Mouse (Mus musculus): ENCODE measurements at regions not wholly inside any gene's neighbourhood (a gene's known extent, or its start where the extent isn't known, plus 50 kb on each side); places are given as distances from the start of the nearest gene placed in this dataset.
A peak's percentile ranks its signal among the peaks of the same experiment; 100 is the strongest.

DNA sequence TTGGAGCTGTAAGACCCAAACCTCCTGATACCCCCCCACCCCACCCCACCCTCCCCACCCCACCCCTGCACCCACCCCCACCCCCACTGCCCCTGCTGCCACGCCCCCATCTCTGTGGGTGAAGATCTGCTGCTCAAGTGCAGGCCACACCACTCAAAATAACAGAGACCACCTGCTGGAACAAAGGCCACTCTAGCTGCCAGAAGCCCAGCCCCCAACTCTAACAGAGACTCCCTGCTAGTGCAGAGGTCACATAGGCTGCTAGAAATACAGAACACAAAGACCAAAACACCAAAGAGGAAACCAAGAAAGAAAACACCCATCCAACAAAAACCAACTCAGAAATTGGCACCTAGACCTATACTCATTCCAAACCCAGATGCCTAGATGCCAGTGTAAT is 58.9 kb downstream of the Olfr267 start:
- no peak for DNase-seq

DNA sequence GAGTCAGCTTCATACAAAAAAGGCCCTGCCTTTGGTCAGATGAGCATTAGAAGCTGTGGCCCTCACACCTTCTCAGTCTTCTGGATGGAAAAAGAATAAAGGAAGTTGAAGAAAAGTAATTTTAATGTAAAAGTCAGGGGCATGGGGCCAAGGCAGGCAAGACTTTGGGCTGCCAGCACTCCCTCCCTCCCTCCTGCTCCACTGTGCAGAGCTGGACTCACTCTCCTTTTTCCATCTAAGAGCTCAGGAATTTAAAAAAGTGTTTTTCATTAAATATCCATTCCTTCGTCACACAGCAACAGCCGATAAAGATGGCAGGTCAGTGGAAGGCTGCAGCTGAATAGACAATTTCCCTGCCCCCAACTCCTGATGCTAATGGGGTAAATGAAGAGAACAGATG is 61.1 kb downstream of the Olfr267 start:
- no peak for DNase-seq

DNA sequence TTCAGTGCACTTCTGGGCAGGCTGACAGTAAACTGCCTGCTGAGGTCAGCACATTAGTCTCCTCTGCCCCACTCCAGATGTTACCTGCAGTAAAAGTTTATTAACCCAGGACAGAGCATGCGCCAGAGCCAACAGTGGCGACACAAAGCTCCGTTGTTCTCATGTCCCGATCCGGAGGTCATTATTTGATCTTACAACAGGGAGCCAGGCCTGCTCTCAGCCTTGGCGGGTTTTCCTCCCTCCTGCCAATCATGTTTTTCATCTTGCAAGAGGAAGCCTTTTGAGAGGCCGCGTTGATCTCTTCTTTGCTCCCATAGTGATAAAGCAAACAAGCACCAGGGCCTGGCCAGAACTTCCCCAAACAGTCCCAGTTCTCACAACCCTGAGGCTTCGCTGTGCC is 64.7 kb downstream of the Olfr267 start:
- DNase-seq, result peak; percentile 21

DNA sequence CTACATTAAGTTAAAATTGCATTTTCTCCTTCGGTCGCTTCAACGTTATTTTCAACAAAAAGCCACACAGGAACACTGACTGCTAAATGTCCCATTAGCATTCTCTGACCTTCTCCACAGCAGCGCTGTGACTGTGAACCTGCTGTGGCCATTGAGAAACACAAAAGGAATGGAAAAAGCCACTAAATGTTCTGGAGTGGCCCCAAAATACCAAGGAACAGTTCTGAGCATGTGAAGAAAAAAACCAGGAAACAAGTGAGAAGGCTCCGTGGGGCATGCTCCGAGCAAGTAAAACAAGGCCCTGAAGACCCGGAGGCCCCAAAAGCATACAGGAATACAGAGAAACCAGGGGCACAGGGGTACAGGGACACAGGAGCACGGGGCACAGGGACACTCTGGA is 66.8 kb downstream of the Olfr267 start:
- DNase-seq, result peak; percentile 4

DNA sequence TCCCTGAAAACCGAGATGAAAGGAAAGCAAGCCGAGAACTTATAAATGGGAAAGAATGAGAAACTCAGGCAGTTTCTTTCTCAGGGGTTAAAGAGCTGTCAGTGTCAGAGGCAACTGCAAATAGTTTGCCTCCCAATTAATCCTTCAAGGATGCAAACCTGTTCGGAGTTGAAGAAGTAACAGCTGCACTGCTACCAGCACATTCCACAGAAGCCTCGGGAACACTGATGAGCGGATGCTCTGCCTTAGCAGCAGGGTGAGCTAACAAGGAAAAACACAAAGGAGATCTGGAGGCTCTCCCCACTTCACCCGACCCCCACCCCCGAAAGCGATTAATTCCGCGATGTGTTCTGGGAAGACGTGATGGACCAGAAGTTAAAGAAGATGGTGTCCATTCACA is 71.1 kb downstream of the Olfr267 start:
- no peak for DNase-seq

DNA sequence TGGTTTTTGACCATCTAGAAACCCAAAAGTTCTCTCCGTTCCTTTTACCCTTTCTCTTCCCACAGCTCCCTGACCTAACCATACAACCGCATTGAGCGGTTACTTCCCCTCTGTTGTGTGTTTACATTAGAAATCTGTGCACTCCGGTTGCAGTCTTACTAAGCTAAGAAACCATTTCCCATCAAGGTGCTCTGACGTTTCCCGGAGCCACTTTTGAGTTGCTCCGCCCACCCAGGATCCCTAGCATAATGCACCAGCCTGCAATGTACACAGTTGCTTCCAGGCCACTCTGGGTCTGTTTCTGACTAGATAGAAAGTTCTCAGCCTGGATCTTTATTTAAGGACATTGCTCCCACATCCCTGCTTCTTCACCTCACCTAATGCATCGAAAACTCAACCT is 71.7 kb downstream of the Olfr267 start:
- no peak for DNase-seq

DNA sequence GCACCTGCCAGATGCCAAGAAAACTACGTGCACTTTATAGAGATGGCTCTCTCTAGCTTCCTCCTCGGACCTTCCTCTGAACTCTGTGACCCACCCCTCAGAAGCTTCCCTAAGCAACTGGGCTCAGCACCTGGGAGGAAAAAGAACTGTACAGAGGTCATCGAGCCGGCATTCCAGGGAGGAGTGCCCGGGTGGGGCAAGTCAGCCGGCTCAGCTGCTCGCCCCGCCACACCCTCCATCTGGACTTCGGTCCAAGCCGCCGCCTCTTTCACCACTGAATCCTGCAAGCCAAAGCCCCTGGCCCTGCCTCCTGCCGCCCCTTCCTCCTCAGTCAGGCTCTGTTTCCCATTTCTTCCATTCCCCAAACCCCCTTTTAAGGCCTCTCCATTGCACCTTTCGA is 73.3 kb downstream of the Olfr267 start:
- DNase-seq, result no peak

DNA sequence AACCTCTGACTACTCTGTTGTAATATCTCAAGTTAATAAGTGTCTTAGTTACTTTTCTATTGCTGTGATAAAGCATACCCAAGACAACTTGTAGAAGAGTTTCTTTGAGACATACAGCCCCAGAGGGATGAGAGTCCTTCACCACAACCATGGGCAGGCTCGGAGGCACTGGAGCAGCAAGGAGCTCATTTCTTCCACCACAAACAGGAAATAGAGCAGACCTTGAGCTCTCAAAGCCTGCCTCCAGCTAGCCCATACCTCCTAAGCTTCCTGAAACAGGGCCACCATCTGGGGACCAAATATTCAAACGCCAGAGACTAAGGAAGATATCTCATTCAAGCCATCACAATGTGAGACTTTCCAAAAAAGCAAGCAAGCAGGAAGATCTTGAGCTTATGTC is 74.6 kb downstream of the Olfr267 start:
- DNase-seq, result no peak

DNA sequence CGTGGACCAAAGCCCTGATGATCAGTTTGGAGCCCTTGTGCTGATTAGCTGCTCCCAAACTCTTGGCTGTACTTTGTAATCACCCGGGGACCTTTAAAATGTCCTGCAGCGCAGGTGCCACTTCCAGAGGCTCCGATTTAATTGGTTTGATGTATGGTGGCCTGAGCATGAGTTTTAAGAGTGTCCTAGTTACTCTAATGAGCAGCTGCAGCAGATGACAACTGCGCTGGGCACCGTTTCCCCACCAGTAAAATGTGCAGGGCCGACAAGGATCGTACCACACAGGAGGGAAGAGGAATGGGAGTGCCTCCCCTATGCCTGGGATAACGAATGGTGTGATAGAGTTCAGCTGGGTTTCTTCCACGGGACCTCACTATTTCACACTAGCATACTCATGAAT is 75.3 kb downstream of the Olfr267 start:
- DNase-seq, result no peak

DNA sequence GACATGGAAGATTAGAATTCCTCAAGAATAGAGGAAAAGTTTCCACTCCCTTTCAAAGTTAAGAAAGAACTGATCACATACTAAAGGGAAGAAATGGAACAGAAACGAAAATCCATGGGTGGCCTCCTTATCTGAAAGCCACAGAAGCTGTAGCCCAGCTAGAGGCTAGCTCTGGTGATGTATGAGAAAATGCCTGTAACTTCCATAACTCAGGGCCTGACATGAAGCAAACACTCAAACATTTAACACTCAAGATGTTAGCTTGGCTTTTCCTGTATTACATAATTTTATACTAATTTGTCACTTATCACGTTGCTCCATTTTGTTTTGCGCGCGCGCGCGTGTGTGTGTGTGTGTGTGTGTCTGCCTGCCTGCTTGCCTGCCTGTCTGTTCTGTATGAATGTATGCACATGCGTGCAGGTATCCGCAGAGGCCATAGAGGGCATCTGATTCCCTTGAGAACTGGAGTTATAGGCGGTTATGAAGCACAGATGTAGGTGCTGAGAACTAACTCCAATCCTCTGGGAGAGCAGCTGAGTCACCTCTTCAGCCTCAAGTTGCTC is 88.2 kb downstream of the Olfr267 start:
- DNase-seq, result no peak

DNA sequence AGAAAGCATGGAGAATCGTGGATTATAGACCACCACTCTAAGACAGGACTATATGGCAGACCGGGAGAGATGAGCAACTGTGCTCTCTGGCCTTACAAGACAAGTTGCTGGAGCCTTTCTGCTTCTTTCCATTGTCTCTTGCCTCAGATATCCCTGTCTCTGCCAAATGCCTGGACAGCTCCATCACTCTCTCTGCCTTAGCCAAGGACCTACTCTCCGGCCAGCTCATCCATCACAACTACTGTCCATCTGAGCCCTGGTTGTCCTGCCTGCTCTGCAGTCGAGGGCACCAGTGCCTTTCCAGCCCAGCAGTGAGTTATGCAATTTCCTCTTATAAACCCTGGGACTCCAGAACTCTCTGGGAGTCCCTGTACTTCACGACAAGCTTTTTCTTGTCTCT is 88.7 kb downstream of the Olfr267 start:
- no peak for DNase-seq

DNA sequence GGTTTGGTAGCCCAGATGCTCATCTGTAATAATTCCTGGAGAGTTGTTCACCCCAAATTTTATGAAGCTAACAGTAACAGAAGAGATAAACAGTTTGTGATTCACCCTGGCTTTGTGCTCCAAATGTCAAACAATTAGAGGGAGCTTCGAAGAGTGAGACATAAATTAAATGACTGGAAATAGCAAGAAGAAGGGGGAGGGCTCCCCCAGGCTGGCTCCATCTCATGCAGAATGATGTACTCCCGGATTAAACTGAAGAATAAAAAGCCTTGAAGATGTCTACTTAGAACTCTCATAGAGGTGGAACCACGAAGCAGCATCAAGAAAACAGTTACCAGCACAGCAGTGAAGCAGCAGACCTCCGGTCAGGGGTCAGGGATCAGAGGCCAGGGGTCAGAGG is 90.8 kb downstream of the Olfr267 start:
- no peak for DNase-seq

DNA sequence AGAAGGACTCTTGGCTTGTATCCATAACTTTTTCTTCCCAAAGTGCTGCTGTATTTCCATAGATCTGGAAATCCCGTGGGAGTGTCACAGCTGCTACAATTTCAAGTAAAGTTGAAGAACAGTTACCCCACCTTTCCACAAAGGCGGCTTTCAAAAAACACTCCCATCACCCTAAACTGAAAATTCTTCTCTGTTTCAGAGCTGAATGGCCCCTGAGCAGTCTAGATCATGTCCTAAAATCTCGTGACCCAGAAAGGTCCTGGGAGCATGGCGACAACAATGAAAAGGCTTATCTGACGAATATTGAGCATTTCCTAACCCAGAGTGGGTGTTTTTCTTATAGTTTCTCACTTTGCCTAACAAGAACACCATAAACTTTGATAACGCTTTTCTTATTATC is 92.2 kb downstream of the Olfr267 start:
- no peak for DNase-seq

DNA sequence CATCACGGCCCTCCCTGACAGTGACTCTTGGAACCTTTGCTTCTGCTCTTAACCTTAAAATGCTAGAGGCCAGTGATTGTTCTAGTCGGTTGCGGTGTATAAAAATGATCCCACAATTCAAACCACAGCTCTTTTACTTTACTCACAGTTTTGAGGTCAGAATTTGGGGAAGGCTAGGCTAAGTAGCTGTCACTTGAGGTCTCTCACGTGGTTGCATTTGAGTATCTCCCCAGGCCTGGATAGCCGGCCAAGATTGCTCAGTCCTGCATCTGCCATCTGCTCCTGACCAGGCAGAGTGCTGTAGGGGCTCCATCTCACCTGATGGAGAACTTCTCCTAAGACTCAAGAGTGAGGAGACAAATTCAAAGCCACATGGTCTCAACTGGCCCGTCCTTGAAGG is 94.5 kb downstream of the Olfr267 start:
- no peak for DNase-seq

DNA sequence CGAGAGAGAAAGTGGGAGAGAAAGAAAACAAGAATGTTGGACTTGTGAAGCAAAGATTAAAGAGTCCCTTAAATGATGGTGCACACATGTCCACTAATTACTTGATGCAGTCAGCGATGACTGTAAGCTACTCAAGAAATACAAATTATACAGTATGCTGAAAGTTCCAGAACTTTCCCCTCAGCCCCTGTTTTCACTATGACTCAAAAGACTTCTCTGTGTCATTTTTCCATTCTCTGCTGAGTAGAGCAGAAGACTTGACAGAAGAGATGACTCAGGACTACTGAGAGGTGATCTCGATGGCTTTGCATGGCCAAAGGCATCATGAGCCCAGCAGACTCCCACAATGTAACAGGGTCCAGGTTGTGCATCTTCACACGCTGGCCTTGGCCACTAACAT is 105.6 kb downstream of the Olfr267 start:
- DNase-seq, result no peak

DNA sequence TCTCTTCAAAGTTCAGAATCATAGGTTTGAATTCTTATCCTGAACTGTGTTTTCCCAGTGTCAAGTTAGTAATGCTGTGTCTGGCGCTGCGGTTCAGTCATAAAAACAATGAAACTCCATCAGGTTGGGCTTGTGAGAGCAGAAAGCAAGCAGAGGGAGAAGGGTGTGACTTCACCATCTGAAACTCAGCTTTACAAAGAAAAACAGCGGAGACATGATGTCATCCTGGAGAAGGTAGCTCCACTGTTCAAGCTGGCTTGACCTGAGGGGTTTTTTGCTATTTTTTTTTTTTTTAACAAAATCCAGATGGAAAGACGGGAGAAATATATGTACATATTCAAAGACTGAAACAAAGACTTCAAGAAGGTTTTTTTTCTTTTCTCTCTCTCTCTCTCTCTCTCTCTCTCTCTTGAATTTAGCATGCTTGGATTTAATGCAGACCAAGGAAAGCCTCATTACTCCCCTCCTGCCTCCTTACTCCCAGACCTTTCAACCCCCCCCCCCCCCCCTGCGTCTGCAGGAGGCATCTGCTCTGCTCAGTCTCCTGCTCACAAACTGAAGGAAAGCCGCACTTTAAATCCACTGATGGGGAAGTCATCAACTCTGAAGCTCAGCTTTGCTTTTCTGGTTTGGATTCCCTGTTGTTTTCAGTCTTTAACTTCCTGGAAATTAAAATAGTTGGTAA is 109.7 kb downstream of the Olfr267 start:
- DNase-seq, result no peak

DNA sequence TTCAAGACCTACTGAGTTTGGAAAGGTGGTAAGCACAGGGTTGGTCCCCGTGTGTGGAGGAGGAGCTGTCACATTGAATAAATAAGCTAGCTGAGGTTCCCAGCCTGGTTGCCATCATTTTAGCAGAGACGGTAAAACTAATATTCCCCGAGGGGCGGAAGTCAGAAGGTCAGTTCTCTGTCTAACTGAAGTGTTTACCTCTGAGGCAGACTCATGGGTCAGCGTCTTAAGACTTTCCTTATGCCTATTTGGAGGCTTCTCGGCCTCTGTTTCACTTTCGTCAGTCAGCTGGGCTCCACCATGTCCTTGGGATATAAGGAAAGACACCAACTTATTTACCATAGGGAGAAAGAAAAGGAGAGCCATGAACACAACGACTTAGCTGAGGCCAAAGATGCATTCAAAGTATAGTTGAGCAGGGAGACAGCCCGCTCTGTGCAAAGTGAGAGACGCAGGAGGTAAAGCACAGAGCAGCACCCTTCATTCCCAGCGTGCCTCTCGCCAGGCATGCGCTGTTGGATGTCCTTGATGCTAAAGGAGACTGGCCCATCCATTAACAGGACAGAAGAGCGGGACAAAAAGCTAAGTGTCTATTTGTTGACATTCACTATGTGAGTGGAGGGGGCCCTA is 116.0 kb downstream of the Olfr267 start:
- DNase-seq, result no peak

DNA sequence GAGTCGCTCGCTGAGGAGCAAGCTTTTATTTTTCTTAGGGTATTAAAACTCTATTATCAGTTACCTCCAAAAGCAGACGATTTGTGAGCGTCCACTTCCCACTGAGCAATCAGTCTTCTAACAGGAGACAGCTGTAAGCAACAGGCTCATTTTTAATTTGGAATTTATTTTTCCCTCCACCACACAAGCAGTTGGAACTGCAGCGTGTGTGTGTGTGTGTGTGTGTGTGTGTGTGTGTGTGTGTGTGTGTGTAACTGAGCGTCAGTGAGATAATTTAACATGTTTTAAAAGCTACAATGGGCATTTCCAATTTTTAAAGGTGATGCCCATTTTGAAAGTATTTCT is 116.6 kb downstream of the Olfr267 start:
- no peak for DNase-seq

DNA sequence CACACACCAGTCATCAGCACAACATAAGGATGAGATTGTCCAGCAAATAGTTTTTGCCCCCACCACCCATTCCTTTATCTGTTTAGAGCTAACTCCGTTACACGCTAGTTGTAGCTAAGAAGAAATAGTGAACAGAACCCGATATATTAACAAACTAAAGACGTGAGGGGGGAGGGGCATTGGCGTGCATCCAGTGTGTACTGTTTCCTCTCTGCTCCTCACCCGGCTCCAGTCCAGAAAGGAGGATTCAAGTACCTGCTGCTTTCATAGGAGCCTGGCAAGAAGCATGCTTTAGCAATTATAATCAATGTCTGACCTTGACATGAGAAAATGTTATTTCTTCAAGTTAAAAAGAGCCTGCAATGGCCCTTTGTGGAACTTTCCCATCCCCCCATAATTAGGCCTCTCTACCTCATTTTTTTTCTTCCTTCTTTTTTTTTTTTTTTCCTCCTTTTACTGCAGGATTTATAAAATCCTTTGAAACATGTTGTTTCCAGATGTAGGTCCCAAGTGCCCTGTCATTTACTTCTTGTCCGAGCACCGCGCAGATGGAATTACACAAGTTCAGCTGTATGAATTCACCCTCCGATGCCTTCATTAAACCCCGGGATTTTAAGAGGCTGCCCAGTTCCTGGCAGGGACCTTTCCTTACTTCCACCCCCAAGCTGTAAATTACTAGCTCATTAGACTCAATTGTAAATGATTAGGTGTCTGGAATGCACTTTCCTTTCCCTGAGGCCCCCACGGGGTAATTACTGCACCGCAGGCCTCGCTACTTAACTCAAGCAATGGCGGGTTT is 116.6 kb upstream of the Lpar1 start:
- DNase-seq, result no peak

DNA sequence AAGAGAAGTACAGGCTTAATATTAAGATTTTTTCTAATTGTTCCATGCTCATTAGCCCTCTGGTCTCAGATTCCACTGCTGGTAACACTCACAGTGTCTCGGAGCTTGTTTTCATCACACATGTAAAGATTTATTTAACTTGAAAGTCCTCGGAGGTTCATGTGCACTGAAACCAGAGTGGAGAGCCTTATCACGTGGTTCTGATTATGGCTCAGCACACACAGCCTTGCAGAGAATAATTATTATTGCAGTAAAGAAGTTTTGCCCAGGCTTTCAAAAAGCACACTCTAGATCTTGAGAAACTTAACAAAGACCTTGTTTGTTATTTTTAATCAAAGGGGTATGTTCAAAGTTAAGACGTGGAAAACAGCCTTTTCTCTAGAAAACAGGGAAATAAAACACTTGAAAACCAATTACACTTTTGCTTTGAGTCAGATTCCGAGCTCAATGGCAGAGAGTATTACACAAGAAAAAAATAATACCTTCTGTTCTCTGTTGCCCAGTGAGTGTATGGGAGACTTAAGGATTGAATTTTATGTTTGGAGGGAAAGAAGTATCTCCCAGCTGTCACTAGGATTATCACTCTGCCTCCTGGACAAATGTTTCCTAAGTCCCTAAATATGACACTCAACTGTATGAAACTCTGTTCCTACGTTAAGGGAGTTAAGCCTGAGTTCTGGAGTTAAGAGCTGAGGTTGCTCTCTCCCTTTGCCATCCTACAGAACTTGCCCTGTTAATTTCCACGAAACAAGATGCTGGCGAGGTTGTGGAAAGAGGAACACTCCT is 114.9 kb upstream of the Lpar1 start:
- DNase-seq, result no peak

DNA sequence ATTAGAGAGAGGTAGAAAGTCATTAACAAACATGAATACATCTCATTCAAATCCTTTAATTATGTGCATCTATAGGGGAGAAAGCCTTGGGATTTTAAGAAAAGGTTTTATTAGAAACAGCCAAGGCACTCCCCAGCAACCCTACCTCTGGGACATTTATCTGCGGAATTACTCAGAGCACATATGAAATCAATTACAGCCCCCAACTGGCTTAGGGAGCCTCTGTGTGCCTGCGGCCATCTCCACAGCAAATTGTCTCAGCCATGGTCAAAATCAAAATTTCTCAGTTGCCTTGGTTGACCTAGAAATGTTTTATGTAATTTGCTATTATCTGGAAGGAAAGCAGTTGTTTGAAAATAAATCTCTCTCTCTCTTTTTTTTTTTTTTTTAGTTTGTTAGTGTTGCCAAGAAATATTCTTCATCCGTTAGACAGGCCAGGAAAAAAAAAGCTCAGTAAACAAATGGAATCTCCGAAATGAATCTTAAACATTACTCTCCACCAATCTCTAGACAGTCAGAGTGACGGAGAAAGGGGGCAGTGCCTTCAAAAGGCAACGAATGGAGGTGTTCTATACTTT is 110.0 kb upstream of the Lpar1 start:
- DNase-seq, result no peak

DNA sequence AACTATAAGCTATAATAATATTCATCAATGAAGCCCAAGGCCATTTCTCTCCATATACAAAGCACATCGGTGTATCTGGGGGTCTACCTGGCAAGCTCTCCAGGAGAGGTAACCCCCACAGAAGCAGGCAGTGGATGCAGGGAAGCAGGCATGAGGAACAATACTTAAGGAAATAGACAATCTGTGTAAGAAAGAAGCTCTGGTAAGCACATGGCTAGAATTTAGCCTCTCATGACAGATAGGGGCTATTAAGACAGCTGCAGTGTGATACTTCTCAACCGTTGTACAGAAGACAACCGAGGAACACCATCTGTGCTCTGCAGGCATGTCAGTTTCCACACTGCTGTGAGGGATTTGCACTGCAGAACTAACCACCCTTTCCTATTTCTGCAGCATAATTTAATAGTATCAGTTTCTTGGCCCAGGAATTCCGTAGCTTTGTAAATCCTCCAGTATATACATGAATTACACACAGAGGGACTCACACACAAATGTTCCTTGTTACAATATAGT is 108.1 kb upstream of the Lpar1 start:
- no peak for DNase-seq

DNA sequence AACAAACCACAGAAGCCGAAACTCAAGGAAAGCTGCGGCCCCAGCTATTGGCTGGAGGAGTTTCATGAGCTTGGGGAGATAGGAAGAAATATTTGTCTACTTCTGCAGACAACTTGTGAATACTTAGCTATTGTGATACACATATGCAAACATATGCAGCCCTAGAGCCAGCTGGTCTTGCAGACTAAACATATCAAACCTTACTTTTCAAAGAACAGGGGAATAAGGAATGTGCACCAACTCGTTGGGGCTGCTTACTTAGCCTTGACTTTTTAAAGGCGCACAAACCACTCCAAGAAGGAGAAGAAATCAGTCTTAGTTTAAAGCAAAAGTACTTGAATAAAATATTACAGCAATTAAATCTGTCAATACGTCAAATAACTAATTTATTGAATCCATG is 106.8 kb upstream of the Lpar1 start:
- no peak for DNase-seq

All from cerebellum, adult 9-11 months (tissue).